ENCODE assay signal across 8 mouse cellular contexts in the genomic region with DNA sequence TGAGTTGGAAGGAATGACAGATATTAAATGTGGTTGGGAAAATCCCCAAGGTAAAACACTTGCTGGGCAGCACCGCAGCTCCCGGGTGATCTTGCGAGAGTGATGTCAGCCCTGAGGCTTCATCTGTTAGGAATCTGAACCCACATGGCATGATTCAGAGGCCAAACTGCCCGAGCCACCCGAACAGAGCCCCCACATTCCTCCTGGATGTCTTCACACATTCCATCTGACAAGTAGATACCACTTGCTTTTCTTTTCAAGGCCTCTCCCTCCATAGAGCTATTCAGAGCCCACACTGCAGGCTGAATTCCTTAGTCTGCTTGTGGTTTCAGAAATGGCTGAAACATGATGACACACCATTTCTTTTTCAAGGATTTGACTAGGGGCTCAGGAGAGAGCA. TPM values are rescaled to one million over a fixed set of nuclear protein-coding genes. Genes with fewer than 3 reads are reported as not detected.
DNase-seq lines count a peak whose midpoint lies in the region; ATAC-seq and TF ChIP-seq lines count a peak whose summit lies in the region.

No protein-coding gene starts in this region.

- 73% methylated on average over 5 of the region's 5 CpGs for WGBS in midbrain, embryonic 10.5 days
- WGBS in midbrain, embryonic 14.5 days = 72% methylated on average over 5 of the region's 5 CpGs
- WGBS in embryonic facial prominence, embryonic 13.5 days = 20% methylated on average over 5 of the region's 5 CpGs
- 39% methylated on average over 5 of the region's 5 CpGs for WGBS in intestine, embryonic 15.5 days
- 60% methylated on average over 5 of the region's 5 CpGs for WGBS in hindbrain, embryonic 14.5 days

- no peak overlapping the region for H3K4me2 ChIP-seq in midbrain, embryonic 14.5 days (ENCODE audit: low read length)
- no peak overlapping the region for H3K4me2 ChIP-seq in embryonic facial prominence, embryonic 13.5 days
- H3K4me2 ChIP-seq in intestine, embryonic 15.5 days (replicated peaks) = no peak overlapping the region
- peak overlapping the region; percentile 58 for H3K4me2 ChIP-seq in myocyte (ENCODE audit: low read depth)
- H3K4me2 ChIP-seq in hindbrain, embryonic 14.5 days (replicated peaks) = no peak overlapping the region

- DNase-seq in midbrain, embryonic 10.5 days (ENCODE audit: low spot score) = no peak
- DNase-seq in midbrain, embryonic 14.5 days = no peak
- DNase-seq in right cerebral cortex, postnatal 14 days = no peak
- no peak for DNase-seq in hindbrain, embryonic 14.5 days (ENCODE audit: low spot score)
- no peak for DNase-seq in right cerebral cortex, postnatal 36 days (ENCODE audit: low spot score in 2 of 2)

- no peaks in the 10 kb centered on the region for H3K9me3 ChIP-seq in midbrain, embryonic 10.5 days (replicated peaks)
- H3K9me3 ChIP-seq in midbrain, embryonic 14.5 days (ENCODE audit: control insufficient read depth, low read length) = no peaks in the 10 kb centered on the region
- H3K9me3 ChIP-seq in embryonic facial prominence, embryonic 13.5 days = no peaks in the 10 kb centered on the region
- no peaks in the 10 kb centered on the region for H3K9me3 ChIP-seq in intestine, embryonic 15.5 days
- no peaks in the 10 kb centered on the region for H3K9me3 ChIP-seq in hindbrain, embryonic 14.5 days (ENCODE audit: control insufficient read depth, low read length)

- no peaks in the 10 kb centered on the region for H3K27me3 ChIP-seq in midbrain, embryonic 10.5 days (ENCODE audit: low read depth, poor library complexity, severe bottlenecking)
- no peaks in the 10 kb centered on the region for H3K27me3 ChIP-seq in midbrain, embryonic 14.5 days (ENCODE audit: control insufficient read depth, insufficient read depth, low read length)
- no peaks in the 10 kb centered on the region for H3K27me3 ChIP-seq in embryonic facial prominence, embryonic 13.5 days
- H3K27me3 ChIP-seq in intestine, embryonic 15.5 days (replicated peaks) = no peaks in the 10 kb centered on the region
- no peaks in the 10 kb centered on the region for H3K27me3 ChIP-seq in myocyte (ENCODE audit: control insufficient read depth, insufficient read depth, insufficient read length)
- H3K27me3 ChIP-seq in hindbrain, embryonic 14.5 days (ENCODE audit: control insufficient read depth, insufficient read depth, low read length) = no peaks in the 10 kb centered on the region

- no peak overlapping the region for H3ac ChIP-seq in myocyte (ENCODE audit: control insufficient read depth, insufficient read length)

- H3K4me3 ChIP-seq in midbrain, embryonic 10.5 days = no peak overlapping the region
- no peak overlapping the region for H3K4me3 ChIP-seq in midbrain, embryonic 14.5 days (replicated peaks; ENCODE audit: low read depth, low read length)
- no peak overlapping the region for H3K4me3 ChIP-seq in embryonic facial prominence, embryonic 13.5 days
- no peak overlapping the region for H3K4me3 ChIP-seq in intestine, embryonic 15.5 days (replicated peaks)
- no peak overlapping the region for H3K4me3 ChIP-seq in myocyte
- no peak overlapping the region for H3K4me3 ChIP-seq in hindbrain, embryonic 14.5 days (replicated peaks; ENCODE audit: low read length)

- H3K4me1 ChIP-seq in midbrain, embryonic 10.5 days = peaks cover 19% of the 10 kb centered on the region
- no peaks in the 10 kb centered on the region for H3K4me1 ChIP-seq in midbrain, embryonic 14.5 days (ENCODE audit: control insufficient read depth, insufficient read depth, low read length)
- H3K4me1 ChIP-seq in embryonic facial prominence, embryonic 13.5 days = peaks cover 31% of the 10 kb centered on the region
- H3K4me1 ChIP-seq in intestine, embryonic 15.5 days (replicated peaks) = peaks cover 3% of the 10 kb centered on the region; the same call in 1 of the 2 replicates
- no peaks in the 10 kb centered on the region for H3K4me1 ChIP-seq in hindbrain, embryonic 14.5 days (replicated peaks; ENCODE audit: control insufficient read depth, insufficient read depth, low read length)

- H3K79me2 ChIP-seq in myocyte (ENCODE audit: control insufficient read depth, insufficient read depth) = no peaks in the 10 kb centered on the region

- no peak for ATAC-seq in midbrain, embryonic 14.5 days (ENCODE audit: low FRiP score, low TSS enrichment)
- no peak for ATAC-seq in embryonic facial prominence, embryonic 13.5 days (ENCODE audit: insufficient number of reproducible peaks, insufficient read depth, low FRiP score, low TSS enrichment, low read depth)
- ATAC-seq in intestine, embryonic 15.5 days = peak; percentile 59; the same call in 1 of the 2 replicates
- no peak for ATAC-seq in hindbrain, embryonic 14.5 days (ENCODE audit: low FRiP score)

- peaks cover 8% of the 10 kb centered on the region; the same call in 1 of the 2 replicates for H3K36me3 ChIP-seq in midbrain, embryonic 10.5 days
- 0 out of 2 replicates have a peak, but pooled peaks cover 3% of the 10 kb centered on the region for H3K36me3 ChIP-seq in midbrain, embryonic 14.5 days (ENCODE audit: control insufficient read depth, insufficient read depth, low read length)
- H3K36me3 ChIP-seq in embryonic facial prominence, embryonic 13.5 days = peaks cover 6% of the 10 kb centered on the region; the same call in 1 of the 2 replicates
- no peaks in the 10 kb centered on the region for H3K36me3 ChIP-seq in intestine, embryonic 15.5 days
- H3K36me3 ChIP-seq in myocyte (ENCODE audit: control insufficient read depth, insufficient read depth) = no peaks in the 10 kb centered on the region
- no peaks in the 10 kb centered on the region for H3K36me3 ChIP-seq in hindbrain, embryonic 14.5 days (replicated peaks; ENCODE audit: control insufficient read depth, insufficient read depth)

- peak overlapping the region; percentile 33; the same call in 1 of the 2 replicates for H3K27ac ChIP-seq in midbrain, embryonic 10.5 days (replicated peaks)
- no peak overlapping the region for H3K27ac ChIP-seq in midbrain, embryonic 14.5 days (replicated peaks; ENCODE audit: low read depth, low read length)
- peak overlapping the region; percentile 85 for H3K27ac ChIP-seq in embryonic facial prominence, embryonic 13.5 days
- H3K27ac ChIP-seq in intestine, embryonic 15.5 days = peak overlapping the region; percentile 65
- H3K27ac ChIP-seq in hindbrain, embryonic 14.5 days = no peak overlapping the region

- no peak overlapping the region for H3K9ac ChIP-seq in midbrain, embryonic 14.5 days (replicated peaks; ENCODE audit: low read length)
- no peak overlapping the region for H3K9ac ChIP-seq in embryonic facial prominence, embryonic 13.5 days
- H3K9ac ChIP-seq in intestine, embryonic 15.5 days = no peak overlapping the region
- no peak overlapping the region for H3K9ac ChIP-seq in hindbrain, embryonic 14.5 days

- TF ChIP-seq POLR2A in myocyte (IDR thresholded peaks at IDR 0.05; ENCODE audit: insufficient read length, low read depth) = no peak

TF ChIP-seq in myocyte, 11 proteins besides CTCF, POLR2A, EP300 and RAD21:
- no peak for TF ChIP-seq TCF3 (IDR thresholded peaks at IDR 0.05; ENCODE audit: insufficient read length, low read depth)
- no peak for TF ChIP-seq POLR2AphosphoS2 (IDR thresholded peaks at IDR 0.05; ENCODE audit: insufficient read length, low read depth)
- peak; percentile 32 to 82 (median 34) for TF ChIP-seq MYOG (IDR thresholded peaks at IDR 0.05; ENCODE audit: control insufficient read depth in 1 of 3, insufficient read depth in 1 of 3, insufficient read length in 2 of 3, low read depth in 2 of 3)
- no peak for TF ChIP-seq REST (IDR thresholded peaks at IDR 0.05; ENCODE audit: insufficient read depth, insufficient read length)
- no peak for TF ChIP-seq E2F4 (IDR thresholded peaks at IDR 0.05; ENCODE audit: insufficient read depth)
- TF ChIP-seq TCF12 (IDR thresholded peaks at IDR 0.05; ENCODE audit: insufficient read depth, poor library complexity, severe bottlenecking) = peak; percentile 72
- TF ChIP-seq MYOD1 (IDR thresholded peaks at IDR 0.05; ENCODE audit: control insufficient read depth in 1 of 3, insufficient read length in 2 of 3, low read depth in 2 of 3) = peak in 2 of 3 experiments; percentile 32 to 64
- TF ChIP-seq CEBPB (IDR thresholded peaks at IDR 0.05; ENCODE audit: insufficient read depth, poor library complexity, severe bottlenecking) = peak; percentile 19; the same call in 1 of the 2 replicates
- TF ChIP-seq USF1 (IDR thresholded peaks at IDR 0.05; ENCODE audit: low read depth) = no peak

RNA-seq across cellular contexts. Expression of gene Mrpl33, which starts 33.3 kb away (rescaled TPM):
- polyA plus RNA-seq in midbrain, embryonic 10.5 days (2016; fragmentation: Nextera tagmentation; extraction: Ambion mirVana) = 231 and 233 TPM in 2 replicates
- 179 and 211 TPM in 2 replicates for polyA plus RNA-seq in midbrain, embryonic 14.5 days (2014; fragmentation: Nextera tagmentation; extraction: Ambion mirVana)
- 279 and 345 TPM in 2 replicates for polyA plus RNA-seq in embryonic facial prominence, embryonic 13.5 days (2015; fragmentation: Nextera tagmentation; extraction: Ambion mirVana)
- polyA plus RNA-seq in intestine, embryonic 15.5 days (2015; fragmentation: Nextera tagmentation; extraction: Ambion mirVana) = 321 and 322 TPM in 2 replicates
- polyA plus RNA-seq in myocyte (2012; fragmentation: generic; extraction: Trizol) = 241 TPM
- 182 and 214 TPM in 2 replicates for polyA plus RNA-seq in hindbrain, embryonic 14.5 days (2014; fragmentation: Nextera tagmentation; extraction: Ambion mirVana)

Comparison
In these comparisons a context has a peak if more than half of its experiments do, and no peak if none do; other contexts are left out.
1. H3K27ac ChIP-seq: peak in midbrain, embryonic 10.5 days (single experiment), embryonic facial prominence, embryonic 13.5 days (single experiment) and intestine, embryonic 15.5 days (single experiment); none in midbrain, embryonic 14.5 days (single experiment) and hindbrain, embryonic 14.5 days (single experiment).